27 mouse cellular contexts compared by ENCODE assay signal in the genomic region with DNA sequence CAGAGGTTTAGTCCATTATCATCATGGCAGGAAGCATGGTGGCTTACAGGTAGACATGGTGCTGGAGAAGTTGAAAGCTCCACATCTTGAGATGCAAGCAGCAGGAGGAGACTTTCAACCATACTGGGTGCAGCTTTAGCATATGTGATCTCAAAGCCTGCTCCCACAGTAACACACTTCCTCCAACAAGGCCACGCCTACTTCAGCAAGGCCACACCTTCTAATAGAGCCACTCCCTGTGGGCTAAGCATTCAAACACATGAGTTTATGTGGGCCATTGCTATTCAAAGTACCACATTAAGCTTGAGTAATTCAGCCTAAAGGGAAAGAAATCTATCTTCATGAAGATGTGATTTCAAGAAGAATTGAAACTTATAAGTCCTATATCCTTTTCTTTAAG. TPM values are rescaled to one million over a fixed set of nuclear protein-coding genes. Genes with fewer than 3 reads are reported as not detected.
DNase-seq lines count a peak whose midpoint lies in the region; ATAC-seq and TF ChIP-seq lines count a peak whose summit lies in the region.
"Had no signal": no experiment of that assay in that cellular context is flagged by ENCODE, and none has a peak within 500 bp of the region (broad histone marks: within the 10 kb centered on the region; RNA-seq: fewer than 3 reads in every experiment).

No protein-coding gene starts in this region.

- no peak for TF ChIP-seq RAD21 in CH12.LX (IDR thresholded peaks at IDR 0.05; ENCODE audit: low read depth, low read length)

- peak; percentile 18 for DNase-seq in CH12.LX (ENCODE audit: extremely low read depth)
- peak; percentile 58 for DNase-seq in R1 (ENCODE audit: low read depth, low spot score)
- no peak for DNase-seq in liver, embryonic 11.5 days (ENCODE audit: low spot score)
- no peak for DNase-seq in midbrain, embryonic 14.5 days
- no peak for DNase-seq in lung, postnatal 36 days
- DNase-seq: adrenal gland, adult 2 months; adrenal gland, postnatal 14 days; B cell, adult 2 months; cerebellum, adult 11 months; cerebellum, adult 2 months; cerebellum, adult 9-11 months; cerebellum, postnatal 25 days; gastrocnemius, postnatal 14 days; heart, adult 18-20 months; heart, postnatal 14 days; heart, postnatal 4 days had no signal

- 78% methylated on average over 1 of the region's 1 CpGs for WGBS in liver, embryonic 11.5 days
- 100% methylated on average over 1 of the region's 1 CpGs for WGBS in midbrain, embryonic 13.5 days
- 100% methylated on average over 1 of the region's 1 CpGs for WGBS in midbrain, embryonic 14.5 days

- no peak overlapping the region for H3K9ac ChIP-seq in CH12.LX (ENCODE audit: insufficient read depth, low read depth)
- H3K9ac ChIP-seq in liver, embryonic 11.5 days (ENCODE audit: low read depth, low read length): no peak overlapping the region
- no peak overlapping the region for H3K9ac ChIP-seq in midbrain, embryonic 13.5 days (replicated peaks)
- no peak overlapping the region for H3K9ac ChIP-seq in midbrain, embryonic 14.5 days (replicated peaks; ENCODE audit: low read length)
- H3K9ac ChIP-seq: embryonic facial prominence, embryonic 12.5 days; embryonic facial prominence, embryonic 15.5 days; forebrain, embryonic 13.5 days; heart, embryonic 13.5 days; hindbrain, embryonic 14.5 days had no signal

- 0 out of 2 replicates have a peak, but pooled peaks have one; percentile 45 for ATAC-seq in liver, embryonic 11.5 days (replicated peaks; ENCODE audit: low FRiP score)
- ATAC-seq in midbrain, embryonic 13.5 days: no peak
- ATAC-seq in midbrain, embryonic 14.5 days (ENCODE audit: low FRiP score, low TSS enrichment): no peak
- ATAC-seq: forebrain, embryonic 13.5 days; forebrain, embryonic 16.5 days; hindbrain, postnatal 0 days; inflammation-experienced regulatory T-cells, adult 6 months; intestine, embryonic 16.5 days had no signal

- H3K27me3 ChIP-seq in CH12.LX (replicated peaks): no peaks in the 10 kb centered on the region
- no peaks in the 10 kb centered on the region for H3K27me3 ChIP-seq in liver, embryonic 11.5 days (replicated peaks; ENCODE audit: control insufficient read depth, insufficient read depth, low read length)
- no peaks in the 10 kb centered on the region for H3K27me3 ChIP-seq in midbrain, embryonic 13.5 days
- no peaks in the 10 kb centered on the region for H3K27me3 ChIP-seq in midbrain, embryonic 14.5 days (ENCODE audit: control insufficient read depth, insufficient read depth, low read length)
- H3K27me3 ChIP-seq: embryonic facial prominence, embryonic 12.5 days; embryonic facial prominence, embryonic 15.5 days; forebrain, embryonic 13.5 days; heart, embryonic 13.5 days had no signal

- no peaks in the 10 kb centered on the region for H3K79me2 ChIP-seq in CH12.LX (replicated peaks; ENCODE audit: control insufficient read depth, extremely low read depth, insufficient read depth, poor library complexity, severe bottlenecking)

- no peak for TF ChIP-seq CTCF in CH12.LX (conservative IDR thresholded peaks at IDR 0.05 in 1 of 2, IDR thresholded peaks at IDR 0.05 in 1 of 2; ENCODE audit: low read depth in 2 of 2, low read length in 2 of 2)

- in situ Hi-C loops in CH12.LX (cut with MboI; ENCODE audit: low pct_ligation_motif_present, low pct_unique_long_range_greater_than_20kb, low sequenced_read_pairs): no loop called here

- H3K4me1 ChIP-seq in CH12.LX (ENCODE audit: control insufficient read depth in 1 of 2, insufficient read depth in 2 of 2): no peaks in the 10 kb centered on the region
- no peaks in the 10 kb centered on the region for H3K4me1 ChIP-seq in liver, embryonic 11.5 days (replicated peaks; ENCODE audit: control insufficient read depth, insufficient read depth, low read length)
- no peaks in the 10 kb centered on the region for H3K4me1 ChIP-seq in midbrain, embryonic 13.5 days (replicated peaks)
- H3K4me1 ChIP-seq in midbrain, embryonic 14.5 days (ENCODE audit: control insufficient read depth, insufficient read depth, low read length): no peaks in the 10 kb centered on the region
- H3K4me1 ChIP-seq: embryonic facial prominence, embryonic 12.5 days; embryonic facial prominence, embryonic 15.5 days; forebrain, embryonic 13.5 days; heart, embryonic 13.5 days had no signal

- H3K27ac ChIP-seq in CH12.LX (ENCODE audit: insufficient read depth, low read depth): no peak overlapping the region
- H3K27ac ChIP-seq in liver, embryonic 11.5 days (ENCODE audit: low read depth, low read length): no peak overlapping the region
- H3K27ac ChIP-seq in midbrain, embryonic 13.5 days: no peak overlapping the region
- H3K27ac ChIP-seq in midbrain, embryonic 14.5 days (replicated peaks; ENCODE audit: low read depth, low read length): no peak overlapping the region
- H3K27ac ChIP-seq: embryonic facial prominence, embryonic 12.5 days; embryonic facial prominence, embryonic 15.5 days; forebrain, embryonic 13.5 days; heart, embryonic 13.5 days; hindbrain, embryonic 14.5 days; hindbrain, postnatal 0 days had no signal

- no peak overlapping the region for H3K4me2 ChIP-seq in CH12.LX (ENCODE audit: insufficient read depth, low read depth, poor library complexity, severe bottlenecking)
- no peak overlapping the region for H3K4me2 ChIP-seq in liver, embryonic 11.5 days
- no peak overlapping the region for H3K4me2 ChIP-seq in midbrain, embryonic 13.5 days (replicated peaks)
- H3K4me2 ChIP-seq in midbrain, embryonic 14.5 days (ENCODE audit: low read length): no peak overlapping the region
- H3K4me2 ChIP-seq: embryonic facial prominence, embryonic 12.5 days; embryonic facial prominence, embryonic 15.5 days; forebrain, embryonic 13.5 days; heart, embryonic 13.5 days; hindbrain, embryonic 14.5 days had no signal

- H3K36me3 ChIP-seq in CH12.LX (replicated peaks in 1 of 2; ENCODE audit: control insufficient read depth in 1 of 2, insufficient read depth in 1 of 2, low read length in 1 of 2): peaks cover 25 to 58% of the 10 kb centered on the region in 2 experiments
- no peaks in the 10 kb centered on the region for H3K36me3 ChIP-seq in liver, embryonic 11.5 days (ENCODE audit: control insufficient read depth, insufficient read depth, low read length)
- peaks cover 45% of the 10 kb centered on the region for H3K36me3 ChIP-seq in midbrain, embryonic 13.5 days
- H3K36me3 ChIP-seq in midbrain, embryonic 14.5 days (ENCODE audit: control insufficient read depth, insufficient read depth, low read length): peaks cover 48% of the 10 kb centered on the region

- TF ChIP-seq POLR2A in CH12.LX (IDR thresholded peaks at IDR 0.05; ENCODE audit: low read depth, low read length): no peak

- H3K9me3 ChIP-seq in CH12.LX (replicated peaks; ENCODE audit: low read length): no peaks in the 10 kb centered on the region
- no peaks in the 10 kb centered on the region for H3K9me3 ChIP-seq in liver, embryonic 11.5 days (ENCODE audit: control insufficient read depth, low read length)
- H3K9me3 ChIP-seq in midbrain, embryonic 13.5 days: no peaks in the 10 kb centered on the region
- H3K9me3 ChIP-seq in midbrain, embryonic 14.5 days (ENCODE audit: control insufficient read depth, low read length): no peaks in the 10 kb centered on the region
- H3K9me3 ChIP-seq: embryonic facial prominence, embryonic 12.5 days; embryonic facial prominence, embryonic 15.5 days; forebrain, embryonic 13.5 days; heart, embryonic 13.5 days had no signal

- TF ChIP-seq EP300 in CH12.LX (IDR thresholded peaks at IDR 0.05; ENCODE audit: low read length): no peak

- dilution Hi-C loops in CH12.LX (cut with MboI; ENCODE audit: extremely low pct_ligation_motif_present, extremely low pct_unique_long_range_greater_than_20kb, low sequenced_read_pairs): no loop called here

- H3K4me3 ChIP-seq in CH12.LX (replicated peaks in 1 of 3; ENCODE audit: low read depth in 2 of 3, low read length in 2 of 3, poor library complexity in 1 of 3): no peak overlapping the region
- no peak overlapping the region for H3K4me3 ChIP-seq in liver, embryonic 11.5 days (ENCODE audit: low read depth, low read length)
- H3K4me3 ChIP-seq in midbrain, embryonic 13.5 days (replicated peaks): no peak overlapping the region
- H3K4me3 ChIP-seq in midbrain, embryonic 14.5 days (replicated peaks; ENCODE audit: low read depth, low read length): no peak overlapping the region
- H3K4me3 ChIP-seq: embryonic facial prominence, embryonic 12.5 days; embryonic facial prominence, embryonic 15.5 days; forebrain, embryonic 13.5 days; heart, embryonic 13.5 days had no signal

TF ChIP-seq in CH12.LX, 34 proteins besides CTCF, POLR2A, EP300 and RAD21 (continues in another document):
- no peak for TF ChIP-seq NELFE (IDR thresholded peaks at IDR 0.05; ENCODE audit: low read depth, low read length)

RNA-seq across cellular contexts. Expression of gene Prorsd1, which starts 21.7 kb away (rescaled TPM):
- total RNA-seq in CH12.LX (2012; rRNA removed) (23.8 and 30.9 TPM in 2 replicates), CH12.LX (2014; rRNA removed) (63.9 and 75.7 TPM in 2 replicates)
- polyA plus RNA-seq in CH12.LX (2012; ENCODE audit: insufficient read length, low read depth): 38.4 and 42.4 TPM in 2 replicates
- 49.2 and 52.0 TPM in 2 replicates for polyA plus RNA-seq in liver, embryonic 11.5 days (2014; fragmentation: Nextera tagmentation; extraction: Ambion mirVana)
- 13.4 TPM in 2 replicates for polyA plus RNA-seq in midbrain, embryonic 13.5 days (2015; fragmentation: Nextera tagmentation; extraction: Ambion mirVana)
- polyA plus RNA-seq in midbrain, embryonic 14.5 days (2014; fragmentation: Nextera tagmentation; extraction: Ambion mirVana): 11.1 and 12.8 TPM in 2 replicates

RNA-seq across cellular contexts. Expression of gene Mtif2, which starts 33.1 kb away (rescaled TPM):
- 38.3 and 41.6 TPM in 2 replicates for total RNA-seq in CH12.LX (2012; rRNA removed)
- total RNA-seq in CH12.LX (2014; rRNA removed): 68.9 and 84.0 TPM in 2 replicates
- 41.7 and 47.0 TPM in 2 replicates for polyA plus RNA-seq in CH12.LX (2012; ENCODE audit: insufficient read length, low read depth)
- polyA plus RNA-seq in liver, embryonic 11.5 days (2014; fragmentation: Nextera tagmentation; extraction: Ambion mirVana): 38.3 and 44.7 TPM in 2 replicates
- 58.9 and 62.4 TPM in 2 replicates for polyA plus RNA-seq in midbrain, embryonic 13.5 days (2015; fragmentation: Nextera tagmentation; extraction: Ambion mirVana)
- 36.1 and 42.0 TPM in 2 replicates for polyA plus RNA-seq in midbrain, embryonic 14.5 days (2014; fragmentation: Nextera tagmentation; extraction: Ambion mirVana)

RNA-seq across cellular contexts. Expression of gene Clhc1, which starts 54.6 kb away (rescaled TPM):
- total RNA-seq in CH12.LX (2012; rRNA removed) (2.6 and 3.9 TPM in 2 replicates), CH12.LX (2014; rRNA removed) (6.5 and 7.4 TPM in 2 replicates)
- polyA plus RNA-seq in CH12.LX (2012; ENCODE audit: insufficient read length, low read depth): 6.1 and 6.3 TPM in 2 replicates
- 0.10 and 0.12 TPM in 2 replicates for polyA plus RNA-seq in liver, embryonic 11.5 days (2014; fragmentation: Nextera tagmentation; extraction: Ambion mirVana)
- 0.19 and 0.23 TPM in 2 replicates for polyA plus RNA-seq in midbrain, embryonic 13.5 days (2015; fragmentation: Nextera tagmentation; extraction: Ambion mirVana)
- polyA plus RNA-seq in midbrain, embryonic 14.5 days (2014; fragmentation: Nextera tagmentation; extraction: Ambion mirVana): 0.12 and 0.16 TPM in 2 replicates
- total RNA-seq: gastrocnemius, adult 18-20 months; gastrocnemius, postnatal 14 days; heart, adult 18-20 months; heart, postnatal 14 days; hindbrain, postnatal 0 days had no signal
- polyA plus RNA-seq: adrenal gland, adult 2 months had no signal

RNA-seq across cellular contexts. Expression of gene Rps27a, which starts 54.8 kb away (rescaled TPM):
- total RNA-seq in CH12.LX (2012; rRNA removed): 2,653 and 2,733 TPM in 2 replicates
- 3,767 and 3,966 TPM in 2 replicates for total RNA-seq in CH12.LX (2014; rRNA removed)
- 2,447 and 2,619 TPM in 2 replicates for polyA plus RNA-seq in CH12.LX (2012; ENCODE audit: insufficient read length, low read depth)
- 1,425 and 1,526 TPM in 2 replicates for polyA plus RNA-seq in liver, embryonic 11.5 days (2014; fragmentation: Nextera tagmentation; extraction: Ambion mirVana)
- 678 and 696 TPM in 2 replicates for polyA plus RNA-seq in midbrain, embryonic 13.5 days (2015; fragmentation: Nextera tagmentation; extraction: Ambion mirVana)
- polyA plus RNA-seq in midbrain, embryonic 14.5 days (2014; fragmentation: Nextera tagmentation; extraction: Ambion mirVana): 695 and 718 TPM in 2 replicates

Comparison
In these comparisons a context has a peak if more than half of its experiments do, and no peak if none do; other contexts are left out.
1. DNase-seq: peak in CH12.LX (single experiment) and R1 (single experiment); none in liver, embryonic 11.5 days (single experiment), midbrain, embryonic 14.5 days (single experiment) and lung, postnatal 36 days (single experiment).